Mouse (Mus musculus): ENCODE results near the gene Map3k13. TPM values are rescaled to one million over a fixed set of nuclear protein-coding genes. Genes with fewer than 3 reads are reported as not detected.

The Map3k13 gene
- total RNA-seq (2021) (under 1 TPM; 0.96 to 0.97 TPM), polyA plus RNA-seq (2012; rRNA removed) (0.62 and 1.1 TPM in 2 replicates)
- long read RNA-seq, partial matches to known transcripts = 0 of 3 reads
- long read RNA-seq, other reads (novel, unspliced or antisense) = 3 of 3 reads

GRCm38 (mm10) chr16:21793875-21794696, at the start of gene Map3k13:
Gene Map3k13, plus strand, starts transcription at chr16:21794346.
- Histone ChIP-seq H3K79me2 (replicated peaks; ENCODE audit: control insufficient read depth, insufficient read depth, low read length) (no peaks in the 10 kb centered on the region), H3K4me1 (ENCODE audit: control insufficient read depth, insufficient read depth, low read length) (peaks cover 1% of the 10 kb centered on the region), H3K27me3 (ENCODE audit: control insufficient read depth, insufficient read depth, low read length) (no peaks in the 10 kb centered on the region), H3K9ac (ENCODE audit: low read depth, low read length) (peak within 1 kb of the TSS; percentile 85), H3K27ac (peak within 1 kb of the TSS; percentile 96), H3K36me3 (ENCODE audit: control insufficient read depth, insufficient read depth, low read length) (no peaks in the 10 kb centered on the region), H3K4me3 (peak within 1 kb of the TSS; percentile 100)
- peak; percentile 96 for TF ChIP-seq POLR2A (IDR thresholded peaks at IDR 0.05; ENCODE audit: insufficient read depth, low read depth, low read length)
- TF ChIP-seq CTCF (IDR thresholded peaks at IDR 0.05) = peak; percentile 37
- TF ChIP-seq EP300 (IDR thresholded peaks at IDR 0.05; ENCODE audit: insufficient read depth, low read depth, low read length) = peak; percentile 75; the same call in 1 of the 2 replicates
- intact Hi-C loops (cut with DNase I) = loop anchor here (2.0 kb wide), 1 partner anchor 21 kb away; no protein-coding TSS in a partner anchor
- 1% methylated on average over 47 of the region's 47 CpGs for WGBS
- peak; percentile 95 to 96 for DNase-seq

GRCm38 (mm10) chr16:21758447-21758846, 35.7 kb upstream of the Map3k13 start:
- Histone ChIP-seq H3K4me1 (ENCODE audit: control insufficient read depth, insufficient read depth, low read length) (no peaks in the 10 kb centered on the region), H3K27me3 (ENCODE audit: control insufficient read depth, insufficient read depth, low read length) (no peaks in the 10 kb centered on the region), H3K36me3 (ENCODE audit: control insufficient read depth, insufficient read depth, low read length) (no peaks in the 10 kb centered on the region), H3K79me2 (replicated peaks; ENCODE audit: control insufficient read depth, insufficient read depth, low read length) (no peaks in the 10 kb centered on the region), H3K9ac (ENCODE audit: low read depth, low read length) (no peak overlapping the region), H3K27ac (no peak overlapping the region), H3K4me3 (no peak overlapping the region)
- 72% methylated on average over 1 of the region's 1 CpGs for WGBS
- no peak for DNase-seq
- intact Hi-C loops (cut with DNase I) = no loop called here
- TF ChIP-seq POLR2A (IDR thresholded peaks at IDR 0.05; ENCODE audit: insufficient read depth, low read depth, low read length) (no peak), CTCF (IDR thresholded peaks at IDR 0.05) (no peak), EP300 (IDR thresholded peaks at IDR 0.05; ENCODE audit: insufficient read depth, low read depth, low read length) (no peak)

- Histone ChIP-seq H3K27me3 (ENCODE audit: control insufficient read depth, insufficient read depth, low read length) (no peaks in the 10 kb centered on the region), H3K79me2 (replicated peaks; ENCODE audit: control insufficient read depth, insufficient read depth, low read length) (no peaks in the 10 kb centered on the region), H3K27ac (no peak overlapping the region), H3K36me3 (ENCODE audit: control insufficient read depth, insufficient read depth, low read length) (no peaks in the 10 kb centered on the region), H3K9ac (ENCODE audit: low read depth, low read length) (no peak overlapping the region), H3K4me1 (ENCODE audit: control insufficient read depth, insufficient read depth, low read length) (no peaks in the 10 kb centered on the region), H3K4me3 (no peak overlapping the region)
- DNase-seq = no peak
- WGBS = 73% methylated on average over 3 of the region's 3 CpGs
- TF ChIP-seq POLR2A (IDR thresholded peaks at IDR 0.05; ENCODE audit: insufficient read depth, low read depth, low read length) (no peak), CTCF (IDR thresholded peaks at IDR 0.05) (peak; percentile 59)
- intact Hi-C loops (cut with DNase I) = loop anchor here (2.0 kb wide), 1 partner anchor 279 kb away; no protein-coding TSS in a partner anchor
These were observed 25.9 kb upstream of the Map3k13 start for GRCm38 (mm10) chr16:21768255-21768654.

- no peaks in the 10 kb centered on the region for H3K36me3 ChIP-seq (ENCODE audit: control insufficient read depth, insufficient read depth, low read length)
- no peaks in the 10 kb centered on the region for H3K79me2 ChIP-seq (replicated peaks; ENCODE audit: control insufficient read depth, insufficient read depth, low read length)
- no peak overlapping the region for H3K9ac ChIP-seq (ENCODE audit: low read depth, low read length)
- H3K4me3 ChIP-seq = no peak overlapping the region
- H3K27me3 ChIP-seq (ENCODE audit: control insufficient read depth, insufficient read depth, low read length) = no peaks in the 10 kb centered on the region
- H3K27ac ChIP-seq = no peak overlapping the region
- intact Hi-C loops (cut with DNase I) = loop anchor here (1.0 to 10.0 kb wide), 3 partner anchors 46 to 355 kb away; no protein-coding TSS in a partner anchor
- no peaks in the 10 kb centered on the region for H3K4me1 ChIP-seq (ENCODE audit: control insufficient read depth, insufficient read depth, low read length)
- 82% methylated on average over 5 of the region's 5 CpGs for WGBS
- TF ChIP-seq CTCF (IDR thresholded peaks at IDR 0.05) = peak; percentile 73
- TF ChIP-seq EP300 (IDR thresholded peaks at IDR 0.05; ENCODE audit: insufficient read depth, low read depth, low read length) = no peak
- TF ChIP-seq POLR2A (IDR thresholded peaks at IDR 0.05; ENCODE audit: insufficient read depth, low read depth, low read length) = no peak
- no peak for DNase-seq
These were observed 24.5 kb upstream of the Map3k13 start for GRCm38 (mm10) chr16:21769667-21770066.

- H3K4me1 ChIP-seq (ENCODE audit: control insufficient read depth, insufficient read depth, low read length) = no peaks in the 10 kb centered on the region
- H3K36me3 ChIP-seq (ENCODE audit: control insufficient read depth, insufficient read depth, low read length) = no peaks in the 10 kb centered on the region
- DNase-seq = no peak
- no peak overlapping the region for H3K27ac ChIP-seq
- H3K9ac ChIP-seq (ENCODE audit: low read depth, low read length) = no peak overlapping the region
- H3K4me3 ChIP-seq = no peak overlapping the region
- WGBS = 75% methylated on average over 4 of the region's 4 CpGs
- H3K79me2 ChIP-seq (replicated peaks; ENCODE audit: control insufficient read depth, insufficient read depth, low read length) = no peaks in the 10 kb centered on the region
- H3K27me3 ChIP-seq (ENCODE audit: control insufficient read depth, insufficient read depth, low read length) = no peaks in the 10 kb centered on the region
- intact Hi-C loops (cut with DNase I) = loop anchor here (10.0 kb wide), 1 partner anchor 350 kb away; no protein-coding TSS in a partner anchor
- TF ChIP-seq CTCF (IDR thresholded peaks at IDR 0.05) = no peak
- TF ChIP-seq EP300 (IDR thresholded peaks at IDR 0.05; ENCODE audit: insufficient read depth, low read depth, low read length) = no peak
- TF ChIP-seq POLR2A (IDR thresholded peaks at IDR 0.05; ENCODE audit: insufficient read depth, low read depth, low read length) = no peak
These were observed 19.4 kb upstream of the Map3k13 start for GRCm38 (mm10) chr16:21774725-21775124.
